Mouse (Mus musculus) mature B cell (primary cell): ENCODE results near the gene Ms4a2.

Source experiments
- in situ Hi-C: fragments of 300-500 bp; cut with MboI; formaldehyde crosslinking; loops from 2 replicates; pipeline ENCODE4 v1.14.3; 2019

The Ms4a2 gene

DNA sequence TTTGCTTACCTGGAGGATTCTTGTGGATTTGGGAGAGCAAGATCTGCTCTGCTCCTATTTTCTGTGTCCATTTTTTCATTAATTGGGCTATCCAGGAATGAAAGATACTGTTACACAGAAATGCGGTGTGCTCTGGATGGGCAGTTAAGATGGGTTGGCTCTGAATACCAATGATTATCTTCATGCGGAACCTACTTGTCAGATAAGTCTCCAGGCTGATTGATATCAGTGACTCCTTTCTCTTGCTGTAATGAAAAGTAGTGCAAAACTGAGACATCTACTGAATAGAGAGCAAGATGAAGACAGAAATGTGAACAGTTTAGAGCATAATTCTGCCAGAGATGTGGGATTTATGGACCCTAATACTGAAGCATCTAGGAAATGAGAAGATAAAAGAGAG, at the start of gene Ms4a2:
Gene Ms4a2 (minus strand): TSS at position 169 of the 400 bp plus-strand sequence.
- in situ Hi-C loops = no loop called here

DNA sequence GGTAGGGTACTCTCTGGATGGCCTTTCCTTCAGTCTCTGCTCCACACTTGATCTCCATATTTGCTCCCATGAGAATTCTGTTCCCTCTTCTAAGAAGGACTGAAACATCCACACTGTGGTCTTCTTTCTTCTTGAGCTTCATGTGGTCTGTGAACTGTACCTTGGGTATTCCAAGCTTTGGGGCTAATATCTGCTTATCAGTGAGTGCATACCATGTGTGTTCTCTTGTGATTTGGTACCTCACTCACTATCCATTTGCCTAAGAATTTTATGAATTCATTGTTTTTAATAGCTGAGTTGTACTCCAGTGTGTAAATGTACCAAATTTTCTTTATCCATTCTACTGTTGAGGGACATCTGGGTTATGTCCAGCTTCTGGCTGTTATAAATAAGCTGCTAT, 38.0 kb upstream of the Ms4a2 start:
- in situ Hi-C loops = no loop called here

DNA sequence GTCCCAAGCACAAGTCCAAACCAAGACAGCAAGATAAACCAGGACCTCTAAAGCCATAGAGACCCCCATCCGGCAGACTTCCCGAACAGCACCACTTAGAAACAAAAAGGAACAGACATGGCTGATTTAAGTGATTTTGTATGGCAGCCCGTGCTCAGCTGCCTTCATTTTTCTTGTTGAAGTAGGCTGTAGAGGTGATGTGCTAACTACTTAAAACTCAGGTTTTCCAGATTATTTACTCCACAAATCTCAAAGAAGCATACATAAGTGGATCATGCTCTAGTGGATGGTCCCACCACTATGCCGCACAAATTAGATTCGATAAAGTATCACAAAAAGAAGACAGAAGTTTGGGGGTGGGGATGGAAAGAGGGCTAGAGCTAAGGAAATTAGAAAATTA, 36.9 kb upstream of the Ms4a2 start, which contains the start of gene Oosp2:
Gene Oosp2 (minus strand): TSS at position 101 of the 400 bp plus-strand sequence.
- in situ Hi-C loops = no loop called here

DNA sequence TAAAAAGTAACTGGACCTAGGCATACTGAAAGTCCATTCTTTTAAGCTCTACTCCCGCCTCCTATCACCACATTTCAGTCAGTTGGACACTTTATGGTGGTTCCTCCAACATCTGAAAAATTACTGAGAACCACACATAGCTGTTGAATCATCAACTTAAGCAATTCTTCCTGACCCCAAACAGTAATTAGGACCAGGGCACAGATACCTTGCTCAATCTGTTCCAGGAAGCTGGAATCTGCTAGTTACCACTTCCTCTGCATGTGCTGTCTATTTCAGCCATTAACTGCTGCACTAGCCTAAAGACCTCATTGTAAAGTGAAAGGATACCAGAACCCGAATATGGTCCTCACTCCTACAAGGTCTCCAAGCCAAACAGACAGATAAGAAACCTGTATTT, 35.6 kb upstream of the Ms4a2 start:
- in situ Hi-C loops = no loop called here

DNA sequence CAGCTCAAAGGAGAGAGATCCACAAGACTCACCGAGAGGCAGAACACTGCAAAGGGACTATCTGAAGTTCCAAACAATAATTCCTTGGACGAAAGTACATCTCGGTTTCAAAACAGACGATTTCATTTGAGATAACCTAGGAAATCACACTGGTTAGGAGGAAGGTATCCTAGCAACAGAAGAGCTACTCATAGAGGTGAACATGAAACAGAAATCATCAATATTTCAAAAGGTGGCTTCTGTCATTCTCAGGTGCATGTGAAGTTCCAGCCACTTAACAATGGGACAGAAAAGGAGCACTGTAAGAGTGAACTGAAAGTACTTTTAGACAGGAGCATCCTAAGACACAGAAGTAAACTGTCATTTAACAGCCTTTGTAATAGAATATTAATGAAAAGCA, 26.0 kb upstream of the Ms4a2 start:
- in situ Hi-C loops = no loop called here

DNA sequence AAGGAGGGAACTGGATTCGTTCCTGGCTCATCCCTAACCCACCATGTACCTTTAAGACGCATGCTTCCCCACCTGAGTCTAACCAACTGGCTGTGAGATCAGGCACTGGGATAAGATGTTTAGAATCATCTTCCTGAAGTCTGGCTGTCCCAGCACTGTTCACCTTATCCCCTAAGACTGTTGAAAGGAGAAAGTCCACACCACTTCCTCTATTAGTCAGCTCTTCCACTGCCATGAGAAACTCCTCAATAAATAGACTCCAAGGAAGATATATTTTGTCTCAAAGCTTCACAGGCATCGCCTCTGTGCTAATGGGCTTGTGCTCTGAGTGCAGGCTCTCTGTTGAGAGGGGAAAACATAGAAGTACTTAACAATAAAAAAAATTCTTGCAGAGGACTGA, 22.6 kb upstream of the Ms4a2 start:
- in situ Hi-C loops = no loop called here

DNA sequence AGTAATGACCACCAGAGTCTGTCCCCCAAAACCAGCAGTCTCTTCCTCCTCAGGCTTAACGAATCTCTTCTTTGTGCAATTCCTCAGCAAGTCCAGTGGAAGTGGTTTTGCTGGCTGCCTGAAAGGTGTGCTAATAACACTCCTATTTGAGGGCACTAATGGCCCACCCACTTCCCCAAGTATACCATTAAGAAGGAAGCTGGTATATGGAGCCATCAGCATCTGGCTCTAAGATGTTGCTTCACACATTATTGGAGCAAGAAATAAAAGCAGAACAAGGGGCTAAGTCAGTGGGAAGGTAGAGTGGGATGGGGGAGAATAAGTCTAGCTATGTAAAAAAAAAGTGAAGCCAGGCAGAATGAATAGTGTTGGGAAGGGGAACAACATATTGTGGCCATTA, 17.2 kb upstream of the Ms4a2 start, which contains the start of gene Ms4a3:
Gene Ms4a3 (minus strand): TSS at position 120 of the 400 bp plus-strand sequence.
- in situ Hi-C loops = no loop called here

DNA sequence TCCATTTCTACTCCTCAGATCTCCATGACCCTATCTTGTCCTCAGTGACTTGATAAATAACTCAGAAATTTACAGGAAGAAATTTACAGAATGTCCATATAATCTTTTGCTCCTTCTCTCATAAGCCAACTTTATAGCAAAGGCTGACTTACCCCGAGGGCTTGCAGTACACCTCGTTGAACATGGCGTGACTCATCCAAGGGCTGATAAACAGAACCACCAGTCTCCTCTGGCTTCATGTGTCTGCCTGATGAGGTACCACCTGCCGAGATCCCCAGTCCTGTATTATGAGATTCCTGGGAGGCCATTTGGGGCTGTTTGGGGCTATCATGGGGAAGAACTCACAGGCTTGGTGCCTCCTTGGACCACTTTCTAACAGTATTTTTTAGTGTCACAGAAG, 15.5 kb upstream of the Ms4a2 start:
- in situ Hi-C loops = no loop called here

DNA sequence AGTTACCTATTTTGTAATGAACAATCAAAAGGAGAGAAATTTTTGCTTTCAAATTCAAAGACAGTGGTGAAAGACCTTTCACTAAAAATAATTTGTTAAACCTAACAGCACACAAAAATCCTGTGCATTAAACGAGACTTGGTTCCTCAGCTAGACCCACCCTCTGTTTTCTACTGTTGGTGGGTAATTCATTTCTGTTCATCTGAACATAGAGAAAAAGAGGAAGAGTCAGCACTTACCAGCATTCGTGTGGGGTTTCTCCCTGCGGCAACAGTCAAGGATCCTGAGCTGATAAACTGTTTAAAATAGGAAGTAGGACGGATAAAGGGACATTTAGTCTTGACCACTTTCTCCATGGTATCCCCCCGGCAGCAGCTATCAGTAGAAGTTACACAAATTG, 12.1 kb upstream of the Ms4a2 start:
- in situ Hi-C loops = no loop called here

DNA sequence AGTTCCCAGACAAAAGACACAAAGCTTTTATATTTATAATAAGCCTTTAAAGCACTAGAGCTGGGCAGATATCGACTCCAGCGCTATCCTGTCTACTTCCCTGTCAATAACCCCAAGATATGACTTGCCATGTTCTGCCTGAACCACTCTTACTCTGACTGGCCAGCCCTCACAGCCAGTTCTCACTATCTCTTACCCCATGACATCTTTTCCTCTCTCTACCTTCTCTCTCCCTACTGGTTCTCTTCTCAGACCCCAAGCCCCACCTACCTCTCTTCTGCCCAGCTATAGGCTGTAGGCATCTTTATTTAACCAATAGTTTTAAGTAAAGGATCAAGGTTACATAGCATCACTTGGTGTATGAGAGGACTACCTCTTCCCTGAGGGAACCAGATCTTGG, 10.8 kb upstream of the Ms4a2 start:
- in situ Hi-C loops = no loop called here

DNA sequence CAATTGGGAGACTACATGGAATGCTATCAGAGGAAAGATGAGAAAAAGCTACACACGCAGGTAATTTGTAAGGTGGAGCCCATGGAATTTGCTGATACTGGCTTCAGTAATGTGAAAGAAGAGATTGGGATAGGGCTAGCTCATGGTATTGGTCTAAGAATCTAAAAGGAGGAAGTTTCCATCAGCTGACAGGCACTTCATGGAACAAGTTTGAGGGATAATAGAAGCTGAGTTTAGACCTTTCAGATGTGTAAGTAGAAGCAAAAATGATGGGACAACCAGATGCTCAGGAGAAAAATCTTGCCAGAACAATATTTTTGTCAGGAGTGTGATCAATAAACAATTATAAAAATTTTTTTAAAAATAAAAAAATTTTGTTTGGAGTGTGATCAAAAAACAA, 10.2 kb upstream of the Ms4a2 start:
- in situ Hi-C loops = no loop called here

DNA sequence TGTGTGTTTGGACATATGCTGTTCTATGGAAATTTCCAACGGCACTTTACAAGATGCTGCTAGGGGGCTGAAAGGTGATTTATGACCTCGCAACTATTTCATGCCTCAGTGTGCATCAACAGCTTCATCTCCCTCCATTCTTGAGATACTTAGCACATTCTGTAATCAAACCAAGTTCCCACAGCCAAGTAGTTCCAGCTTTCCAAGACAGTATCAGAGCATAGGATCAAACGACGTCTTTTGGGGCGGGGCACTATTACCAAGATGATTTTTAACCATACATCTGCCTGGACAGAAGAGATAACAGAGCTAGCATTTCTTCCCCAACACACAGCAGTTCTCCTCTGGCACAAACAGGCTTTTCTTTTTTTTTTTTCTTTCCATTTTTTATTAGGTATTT, 1.7 kb upstream of the Ms4a2 start:
- in situ Hi-C loops = no loop called here

DNA sequence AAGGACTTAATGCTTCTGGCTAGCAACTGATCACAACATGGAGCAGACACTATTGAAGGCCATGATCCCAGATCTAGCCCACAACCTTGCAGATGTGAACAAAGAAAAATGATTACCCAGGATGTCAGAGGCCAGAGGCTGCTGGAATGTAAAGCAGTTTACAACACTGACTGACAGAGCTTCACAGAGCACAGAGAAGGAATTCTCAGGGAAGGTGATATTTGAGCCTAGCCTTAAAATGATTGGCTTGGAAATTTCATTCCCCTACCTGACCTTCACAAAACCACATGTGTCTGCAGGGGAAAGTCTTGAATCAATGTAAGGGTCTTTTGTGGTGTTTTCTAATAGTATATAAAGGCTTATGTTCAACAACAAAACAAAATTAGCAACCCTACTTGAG, 1.3 kb upstream of the Ms4a2 start:
- in situ Hi-C loops = no loop called here

DNA sequence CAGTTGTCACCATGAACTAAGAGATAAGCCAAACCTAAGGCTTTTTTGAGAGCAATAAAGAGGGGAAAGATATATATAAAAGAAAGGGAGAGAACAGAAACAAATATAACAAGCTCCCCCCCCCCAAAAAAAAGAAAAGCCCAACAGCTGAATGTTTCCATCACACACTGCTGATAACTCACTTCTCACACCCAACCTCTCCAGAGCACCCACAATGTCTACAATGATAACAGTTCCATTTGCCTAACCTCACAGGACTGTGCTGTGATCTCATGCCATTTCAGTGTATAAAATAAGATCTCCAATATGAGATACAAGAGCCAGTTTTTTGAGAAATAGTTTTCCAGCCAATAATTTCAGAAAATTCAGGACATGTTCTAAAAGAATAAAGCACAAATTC, 5.5 kb downstream of the Ms4a2 start:
- in situ Hi-C loops = no loop called here

DNA sequence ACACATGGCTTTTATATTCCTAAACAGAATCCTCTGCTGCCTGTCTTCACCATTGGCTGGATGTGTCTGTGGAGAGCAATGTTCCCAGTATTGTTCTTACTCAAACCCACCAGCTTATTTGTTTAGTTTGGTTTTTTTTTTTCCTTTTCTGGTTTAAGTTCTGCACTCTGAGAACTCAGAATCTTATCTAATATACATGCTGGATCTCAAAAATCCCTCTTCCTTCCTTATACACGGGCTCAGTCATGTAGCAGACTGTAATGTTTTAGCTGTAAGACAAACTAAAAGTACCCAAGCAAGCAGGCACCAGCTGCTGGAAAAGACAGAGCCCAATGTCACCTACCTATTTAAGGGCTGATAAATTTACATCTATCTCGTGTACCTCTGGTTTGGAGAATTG, 8.7 kb downstream of the Ms4a2 start:
- in situ Hi-C loops = no loop called here

DNA sequence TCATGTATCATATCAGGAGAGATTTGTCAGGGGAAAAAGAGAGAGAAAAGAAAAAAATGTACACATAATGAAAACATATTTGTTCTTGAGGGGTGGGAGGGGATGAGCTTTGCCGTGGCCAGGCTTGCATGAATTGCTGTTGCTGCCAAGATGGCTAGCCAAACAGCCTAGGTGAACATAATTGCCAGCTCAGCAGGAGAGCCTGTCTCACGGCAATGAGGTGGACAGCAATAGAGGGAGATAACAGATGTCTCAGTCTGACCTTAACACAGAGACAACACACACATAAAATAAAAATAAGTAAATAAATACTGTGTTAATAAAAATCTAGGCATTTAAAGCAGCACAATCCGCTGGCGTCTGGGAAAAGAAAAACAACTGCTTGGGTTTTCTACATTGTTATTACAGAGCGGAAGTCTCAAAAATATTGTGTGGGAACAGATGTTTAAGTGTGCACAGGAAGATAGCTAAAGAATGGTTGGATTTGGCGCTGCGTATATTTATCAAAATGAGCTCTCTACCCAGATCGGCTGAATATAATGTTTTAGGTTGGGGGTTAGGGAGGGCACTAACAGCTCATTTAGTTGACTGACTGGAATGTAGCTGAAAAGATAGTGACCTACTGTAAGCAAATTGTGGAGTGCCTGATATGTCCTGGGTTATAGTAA, 9.6 kb downstream of the Ms4a2 start:
- in situ Hi-C loops = no loop called here

DNA sequence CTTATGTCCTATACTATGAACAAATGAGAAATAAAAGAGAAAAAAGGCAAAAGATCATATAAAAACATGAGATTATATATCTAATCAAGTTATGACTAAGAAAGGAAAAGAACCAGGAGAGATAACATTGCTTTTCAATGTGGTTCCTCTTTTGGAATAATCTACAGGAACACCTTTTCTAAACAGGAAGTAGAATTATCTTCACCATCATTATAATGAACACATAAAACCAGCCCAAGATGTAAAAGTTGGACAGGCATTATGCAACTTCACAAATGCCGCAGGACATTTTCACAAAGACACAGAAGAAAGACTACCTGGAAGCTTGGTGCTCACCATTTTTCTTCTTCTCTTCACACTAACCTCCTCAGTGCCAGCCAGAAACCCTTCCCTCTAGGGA, 10.4 kb downstream of the Ms4a2 start:
- in situ Hi-C loops = no loop called here

DNA sequence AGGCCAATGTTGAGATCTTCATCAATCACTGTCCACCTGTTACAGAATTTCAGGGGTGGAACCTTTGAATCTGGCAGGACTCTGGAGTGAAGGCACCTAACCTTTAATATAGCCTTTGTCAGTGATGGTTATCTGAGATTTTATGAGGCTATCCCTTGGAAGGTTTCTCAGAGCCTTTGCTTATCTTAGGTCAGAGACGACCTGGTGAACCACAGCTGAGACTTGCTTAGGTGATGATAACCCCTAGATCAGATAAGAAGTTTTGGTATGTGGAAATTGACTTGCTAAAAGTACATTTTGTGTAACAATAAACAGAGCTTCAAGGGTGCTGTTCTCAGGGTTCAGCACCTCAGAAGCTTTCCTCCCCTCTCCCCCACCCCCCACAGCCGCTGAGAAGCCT, 11.2 kb downstream of the Ms4a2 start:
- in situ Hi-C loops = no loop called here

DNA sequence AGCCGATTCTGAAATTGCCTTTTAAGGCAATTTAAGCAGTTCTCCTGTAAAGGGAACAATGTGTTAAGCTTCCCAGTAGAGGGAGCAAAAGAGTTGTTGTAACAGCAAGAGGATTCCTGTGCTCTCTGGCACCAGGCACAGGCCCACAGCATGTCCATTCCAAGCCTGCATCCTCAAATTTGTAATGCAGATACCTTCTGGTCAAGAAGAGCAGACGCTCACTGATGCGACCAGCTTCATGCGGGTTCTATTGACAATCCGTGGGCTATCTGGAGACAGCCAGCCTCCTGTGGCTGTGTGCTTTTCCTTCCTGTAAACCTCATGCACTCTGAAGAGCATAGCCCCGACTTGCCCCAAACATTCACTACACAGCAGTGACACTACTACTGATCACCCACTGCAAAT, 12.0 kb downstream of the Ms4a2 start:
- in situ Hi-C loops = no loop called here

DNA sequence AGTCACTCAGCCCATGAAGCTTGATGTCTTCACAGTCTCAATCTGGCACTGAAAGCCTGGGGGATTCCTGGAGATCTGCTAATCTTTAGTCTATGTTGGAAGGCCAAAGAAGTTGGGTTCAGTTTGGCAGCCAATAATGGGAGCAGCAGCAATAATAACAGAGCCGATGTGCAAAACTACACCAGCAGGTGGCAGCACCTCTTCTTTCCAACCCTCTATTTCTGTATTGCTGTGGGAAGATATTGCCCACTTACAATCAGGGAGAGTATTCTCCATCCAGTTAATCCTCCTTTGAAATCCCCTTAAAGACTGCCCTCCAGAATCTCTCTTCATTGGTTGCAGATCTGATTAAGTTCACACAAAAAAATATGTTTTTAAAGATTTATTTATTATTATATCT, 15.3 kb downstream of the Ms4a2 start:
- in situ Hi-C loops = loop anchor here (5.0 to 10.0 kb wide), 2 partner anchors 159 to 423 kb away; no protein-coding TSS in a partner anchor

DNA sequence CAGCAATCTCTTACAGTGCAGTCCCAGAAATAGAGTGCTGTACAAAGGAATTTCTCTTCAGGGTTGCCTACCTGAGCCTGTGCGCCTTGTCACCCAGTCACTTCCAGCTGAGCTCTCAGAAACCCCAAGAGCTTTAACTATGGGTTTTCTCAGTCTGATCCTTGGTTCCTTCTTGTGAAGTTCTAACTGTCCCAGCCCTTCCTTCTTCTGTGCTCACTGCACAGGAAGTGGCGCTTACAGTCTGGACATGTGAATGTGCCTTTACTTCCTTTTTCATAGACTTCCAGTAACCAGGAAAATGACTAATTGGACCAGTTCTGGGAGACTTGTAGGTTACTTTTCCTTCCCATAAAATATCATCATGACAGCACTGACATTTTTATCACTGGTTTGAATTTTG, 18.9 kb downstream of the Ms4a2 start, which contains the start of gene Ms4a6d:
Gene Ms4a6d (minus strand): TSS at position 247 of the 400 bp plus-strand sequence.
- in situ Hi-C loops = loop anchor here (5.0 to 10.0 kb wide), 4 partner anchors 112 to 420 kb away; no protein-coding TSS in a partner anchor

DNA sequence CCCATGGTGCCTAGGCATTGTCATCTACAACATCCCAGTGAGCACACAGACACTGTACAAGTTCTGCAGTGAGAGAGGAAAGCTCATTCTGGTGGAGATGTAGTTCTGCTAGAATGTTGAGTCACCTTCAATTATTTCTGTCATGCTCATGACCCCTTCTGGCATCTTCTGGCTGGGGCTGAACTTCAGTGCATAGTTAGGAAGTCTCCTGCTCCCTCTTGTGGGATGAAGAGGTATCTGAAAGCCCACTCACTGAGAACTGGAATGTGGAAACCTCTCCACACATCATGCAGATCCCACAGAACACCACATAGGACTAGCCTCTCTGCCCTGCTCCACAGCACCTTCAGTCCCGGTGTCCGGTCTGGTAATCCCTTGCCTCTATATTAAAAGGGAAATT, 21.5 kb downstream of the Ms4a2 start:
- in situ Hi-C loops = loop anchor here (5.0 to 10.0 kb wide), 3 partner anchors 110 to 417 kb away; no protein-coding TSS in a partner anchor

DNA sequence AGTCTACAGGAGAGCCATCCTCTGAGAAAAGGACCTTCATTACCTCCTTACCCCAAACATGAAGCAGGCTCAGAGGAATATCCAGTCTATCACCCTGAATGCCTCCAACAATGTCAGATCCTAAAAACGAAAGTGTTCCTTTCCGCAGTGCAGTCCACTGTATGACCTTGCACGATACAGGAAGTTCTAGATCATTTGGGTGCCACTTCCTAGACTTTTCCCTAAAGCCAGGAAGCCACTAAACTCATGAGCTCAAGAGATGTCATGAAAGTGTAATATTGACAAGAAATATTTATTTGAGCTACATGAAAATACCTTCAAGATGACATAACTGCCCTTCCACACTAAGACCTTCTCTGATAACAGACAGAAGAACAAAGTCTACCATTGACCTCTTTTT, 22.2 kb downstream of the Ms4a2 start:
- in situ Hi-C loops = loop anchor here (5.0 to 10.0 kb wide), 3 partner anchors 109 to 417 kb away; no protein-coding TSS in a partner anchor

DNA sequence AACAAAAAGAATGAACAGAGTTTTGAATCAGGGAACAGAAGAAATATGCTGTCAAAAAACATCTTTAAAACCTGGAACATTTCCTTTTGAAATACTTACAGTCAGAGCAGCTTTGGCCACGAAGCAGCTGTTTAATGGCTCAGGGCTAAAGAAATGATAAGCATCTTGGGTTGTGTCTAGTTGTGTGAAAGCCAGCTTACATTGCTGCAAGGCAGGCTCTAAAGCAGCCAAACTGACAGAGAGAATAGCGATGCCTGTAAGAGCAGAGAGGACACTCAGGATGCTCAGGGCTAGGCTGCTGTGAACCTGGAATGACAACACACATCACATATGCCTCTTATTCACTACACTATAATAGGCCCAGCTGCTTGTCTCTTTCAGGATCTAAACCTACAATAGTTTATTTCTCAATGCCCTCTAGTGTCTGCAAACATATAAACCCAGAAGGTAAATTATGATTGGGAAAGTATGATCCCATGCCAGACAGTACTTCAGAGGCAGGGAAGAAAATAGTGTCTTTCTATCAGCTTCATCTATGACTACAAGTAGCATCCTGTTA, 33.5 kb downstream of the Ms4a2 start:
- in situ Hi-C loops = no loop called here
